Mouse (Mus musculus) CH12.LX (cell line): Measurements from ENCODE around the gene Pygm. TPM values are rescaled to one million over a fixed set of nuclear protein-coding genes. Genes with fewer than 3 reads are reported as not detected.

ENCODE experiments used
- DNase-seq: peaks from one replicate; pipeline ENCODE4 v3.0.0-alpha.2; 2013; ENCODE audit errors: extremely low read depth
- H3K27ac ChIP-seq: 2 replicates; pipeline ENCODE4 v1.5.1; 2012; ENCODE audit warnings: low read depth, mild to moderate bottlenecking, control low read depth, moderate library complexity; ENCODE audit not compliant: insufficient read depth
- H3K27me3 ChIP-seq: replicated peaks from 2 replicates; pipeline ENCODE3; 2012; ENCODE audit warnings: inconsistent platforms
- H3K36me3 ChIP-seq, 2 experiments: replicated peaks in 1 of 2; 2 replicates each; pipeline versions ENCODE3 to v1.6.1; 2012; ENCODE audit warnings: inconsistent platforms in 1 of 2, low read length in 1 of 2, mild to moderate bottlenecking in 1 of 2, mixed read lengths in 1 of 2, moderate library complexity in 1 of 2; ENCODE audit not compliant: control insufficient read depth in 1 of 2, insufficient read depth in 1 of 2
- H3K4me1 ChIP-seq, 2 experiments: 2 replicates each; pipeline ENCODE4 v1.6.1; 2012; ENCODE audit warnings: inconsistent platforms in 1 of 2, moderate library complexity in 1 of 2; ENCODE audit not compliant: insufficient read depth in 2 of 2, control insufficient read depth in 1 of 2
- H3K4me2 ChIP-seq: 2 replicates; pipeline ENCODE4 v1.6.1; 2012; ENCODE audit warnings: low read depth, mild to moderate bottlenecking, control low read depth; ENCODE audit not compliant: poor library complexity, insufficient read depth, severe bottlenecking
- H3K4me3 ChIP-seq, 3 experiments: fragments of 150-350 bp in 1 of 3; sonication (generic) in 1 of 3; replicated peaks in 1 of 3; 2 replicates each; pipeline versions ENCODE3 to v1.5.1; 2011 to 2012; ENCODE audit warnings: low read depth in 2 of 3, low read length in 2 of 3, mild to moderate bottlenecking in 2 of 3, moderate library complexity in 2 of 3, control low read depth in 1 of 3, improper control_type of control experiment in 1 of 3, inconsistent platforms in 1 of 3, mixed read lengths in 1 of 3; ENCODE audit not compliant: poor library complexity in 1 of 3
- H3K79me2 ChIP-seq: replicated peaks from 2 replicates; pipeline ENCODE4 v1.6.1; 2012; ENCODE audit warnings: mild to moderate bottlenecking, moderate library complexity; ENCODE audit not compliant: control insufficient read depth, poor library complexity, insufficient read depth, severe bottlenecking; ENCODE audit errors: extremely low read depth
- H3K9ac ChIP-seq: 2 replicates; pipeline ENCODE4 v1.6.1; 2012; ENCODE audit warnings: low read depth, mild to moderate bottlenecking, control low read depth, moderate library complexity; ENCODE audit not compliant: insufficient read depth
- H3K9me3 ChIP-seq: replicated peaks from 2 replicates; pipeline ENCODE3; 2012; ENCODE audit warnings: low read length, inconsistent platforms, mixed read lengths
- CHD1 ChIP-seq: IDR thresholded peaks from 2 replicates; pipeline ENCODE4 v1.6.1; 2012; ENCODE audit warnings: low read depth, low read length, improper control_type of control experiment, inconsistent platforms
- CTCF ChIP-seq, 2 experiments: IDR thresholded peaks in 1 of 2; conservative IDR thresholded peaks in 1 of 2; 2 replicates each; pipeline ENCODE4 v1.5.1; 2011 to 2012; ENCODE audit warnings: low read depth in 2 of 2, low read length in 2 of 2, improper control_type of control experiment in 1 of 2, inconsistent platforms in 1 of 2, mild to moderate bottlenecking in 1 of 2, moderate library complexity in 1 of 2
- ELF1 ChIP-seq: IDR thresholded peaks from 2 replicates; pipeline ENCODE4 v1.6.1; 2014; ENCODE audit warnings: low read depth, mild to moderate bottlenecking, inconsistent platforms, low read length, improper control_type of control experiment
- EP300 ChIP-seq: IDR thresholded peaks from 2 replicates; pipeline ENCODE4 v1.6.1; 2011; ENCODE audit warnings: low read length, improper control_type of control experiment
- GABPA ChIP-seq: IDR thresholded peaks from 2 replicates; pipeline ENCODE4 v1.6.1; 2012; ENCODE audit warnings: low read depth, low read length, improper control_type of control experiment, inconsistent platforms; ENCODE audit not compliant: insufficient replicate concordance
- IRF4 ChIP-seq: IDR thresholded peaks from 2 replicates; pipeline ENCODE4 v1.6.1; 2014; ENCODE audit warnings: low read depth, mild to moderate bottlenecking, inconsistent platforms, low read length, improper control_type of control experiment
- JUN ChIP-seq: IDR thresholded peaks from 2 replicates; pipeline ENCODE4 v1.6.1; 2011; ENCODE audit warnings: low read depth, mild to moderate bottlenecking, low read length, improper control_type of control experiment, moderate library complexity; ENCODE audit not compliant: insufficient read depth
- KAT2A ChIP-seq: IDR thresholded peaks from 2 replicates; pipeline ENCODE4 v1.6.1; 2012; ENCODE audit warnings: low read length, improper control_type of control experiment, inconsistent platforms; ENCODE audit not compliant: insufficient replicate concordance
- MAFK ChIP-seq: IDR thresholded peaks from 2 replicates; pipeline ENCODE4 v1.6.1; 2011; ENCODE audit warnings: low read length, improper control_type of control experiment; ENCODE audit not compliant: insufficient replicate concordance
- MAZ ChIP-seq: IDR thresholded peaks from 2 replicates; pipeline ENCODE4 v1.6.1; 2012; ENCODE audit warnings: low read depth, mild to moderate bottlenecking, inconsistent platforms, low read length, improper control_type of control experiment, moderate library complexity
- MEF2A ChIP-seq: IDR thresholded peaks from 2 replicates; pipeline ENCODE4 v1.6.1; 2014; ENCODE audit warnings: low read depth, mild to moderate bottlenecking, inconsistent platforms, low read length, improper control_type of control experiment, borderline replicate concordance
- MXI1 ChIP-seq: IDR thresholded peaks from 2 replicates; pipeline ENCODE4 v1.6.1; 2011; ENCODE audit warnings: mild to moderate bottlenecking, low read depth, low read length, improper control_type of control experiment
- MYC ChIP-seq: IDR thresholded peaks from 2 replicates; pipeline ENCODE4 v1.6.1; 2011; ENCODE audit warnings: low read depth, mild to moderate bottlenecking, improper control_type of control experiment, low read length
- NELFE ChIP-seq: IDR thresholded peaks from 2 replicates; pipeline ENCODE4 v1.6.1; 2011; ENCODE audit warnings: low read depth, low read length, improper control_type of control experiment
- PAX5 ChIP-seq: IDR thresholded peaks from 2 replicates; pipeline ENCODE4 v1.6.1; 2012; ENCODE audit warnings: low read length, inconsistent platforms, mixed read lengths
- POLR2A ChIP-seq: IDR thresholded peaks from 2 replicates; pipeline ENCODE4 v1.6.1; 2011; ENCODE audit warnings: low read depth, mild to moderate bottlenecking, improper control_type of control experiment, low read length
- POLR2AphosphoS2 ChIP-seq: IDR thresholded peaks from 2 replicates; pipeline ENCODE4 v1.6.1; 2011; ENCODE audit warnings: low read depth, low read length, improper control_type of control experiment
- RAD21 ChIP-seq: IDR thresholded peaks from 2 replicates; pipeline ENCODE4 v1.6.1; 2011; ENCODE audit warnings: low read depth, mild to moderate bottlenecking, low read length, improper control_type of control experiment, moderate library complexity
- SIN3A ChIP-seq: IDR thresholded peaks from 2 replicates; pipeline ENCODE4 v1.6.1; 2012; ENCODE audit warnings: low read length, improper control_type of control experiment, inconsistent platforms
- UBTF ChIP-seq: IDR thresholded peaks from 2 replicates; pipeline ENCODE4 v1.6.1; 2012; ENCODE audit warnings: low read depth, mild to moderate bottlenecking, inconsistent platforms, low read length, improper control_type of control experiment, moderate library complexity
- USF2 ChIP-seq: conservative IDR thresholded peaks from 2 replicates; pipeline ENCODE4 v1.6.1; 2011; ENCODE audit warnings: low read depth, low read length, improper control_type of control experiment
- ZC3H11A ChIP-seq: IDR thresholded peaks from 2 replicates; pipeline ENCODE4 v1.6.1; 2012; ENCODE audit warnings: low read depth, mild to moderate bottlenecking, inconsistent platforms, low read length, improper control_type of control experiment
- ZKSCAN1 ChIP-seq: IDR thresholded peaks from 2 replicates; pipeline ENCODE4 v1.6.1; 2012; ENCODE audit warnings: low read depth, inconsistent platforms, low read length, improper control_type of control experiment, borderline replicate concordance
- ZNF384 ChIP-seq: IDR thresholded peaks from 2 replicates; pipeline ENCODE4 v1.6.1; 2012; ENCODE audit warnings: low read depth, low read length, improper control_type of control experiment, inconsistent platforms
- dilution Hi-C: fragments of 300-500 bp; cut with MboI; formaldehyde crosslinking; loops from 2 replicates; pipeline ENCODE4 v1.14.3; 2020; ENCODE audit warnings: low sequenced_read_pairs; ENCODE audit not compliant: extremely low pct_unique_long_range_greater_than_20kb, extremely low pct_ligation_motif_present
- in situ Hi-C: fragments of 300-500 bp; cut with MboI; formaldehyde crosslinking; loops from 3 replicates; pipeline ENCODE4 v1.14.3; 2019; ENCODE audit warnings: low sequenced_read_pairs, low pct_ligation_motif_present, low pct_unique_long_range_greater_than_20kb, mixed read lengths
- polyA plus RNA-seq: library from polyadenylated mRNA; unstranded; fragments of >175 nt; gene quantifications from 2 replicates; pipeline ENCODE4 v1.2.1, GENCODE M21; 2012; ENCODE audit warnings: low read depth; ENCODE audit not compliant: insufficient read length
- total RNA-seq, 2 experiments: library from RNA; depleted of rRNA; stranded (reverse); fragments of 300-350 nt in 1 of 2; fragments of >200 nt in 1 of 2; gene quantifications; 2 replicates each; pipeline ENCODE4 v1.2.3; 2012 to 2014

Gene Pygm
- total and polyA plus RNA-seq, 3 experiments, result 0.32 to 2.0 (median 0.47) TPM

DNA sequence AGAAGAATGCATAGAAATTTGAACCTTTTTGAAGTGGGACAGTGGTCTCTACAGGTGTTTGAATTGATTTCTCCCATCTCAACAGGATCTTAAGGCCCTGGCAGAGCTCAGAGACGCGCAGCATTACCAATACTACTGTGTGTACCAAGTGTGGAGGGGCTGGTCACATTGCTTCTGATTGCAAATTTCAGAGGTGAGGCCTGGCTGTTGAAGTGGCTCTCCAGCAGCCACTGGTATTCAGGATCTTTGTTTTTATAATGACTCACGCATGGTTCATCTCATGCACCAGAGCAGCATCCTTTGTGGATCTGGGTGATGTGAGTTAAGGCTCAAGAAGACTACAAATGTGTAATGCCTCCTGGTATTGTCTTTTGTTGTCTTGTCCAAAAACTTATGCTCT lies 11.8 kb upstream of the Pygm start:
- dilution Hi-C loops, result no loop called here
- TF ChIP-seq POLR2A (0 out of 2 replicates have a peak, but pooled peaks have one; percentile 0), RAD21 (no peak), ZKSCAN1 (no peak), SIN3A (no peak), EP300 (no peak), UBTF (no peak)
- TF ChIP-seq, all 38 proteins: peak for 1
- no peak overlapping the region for H3K27ac ChIP-seq
- DNase-seq, result no peak
- no peaks in the 10 kb centered on the region for H3K27me3 ChIP-seq
- H3K9ac ChIP-seq, result no peak overlapping the region
- in situ Hi-C loops, result no loop called here
- H3K79me2 ChIP-seq, result peaks cover 39% of the 10 kb centered on the region
- H3K4me3 ChIP-seq, result no peak overlapping the region
- no peak overlapping the region for H3K4me2 ChIP-seq
- H3K4me1 ChIP-seq, result peaks cover 4 to 71% of the 10 kb centered on the region in 2 experiments; a peak in 3 of 4 replicates
- H3K36me3 ChIP-seq, result peaks cover 89 to 98% of the 10 kb centered on the region in 2 experiments
- H3K9me3 ChIP-seq, result no peaks in the 10 kb centered on the region

DNA sequence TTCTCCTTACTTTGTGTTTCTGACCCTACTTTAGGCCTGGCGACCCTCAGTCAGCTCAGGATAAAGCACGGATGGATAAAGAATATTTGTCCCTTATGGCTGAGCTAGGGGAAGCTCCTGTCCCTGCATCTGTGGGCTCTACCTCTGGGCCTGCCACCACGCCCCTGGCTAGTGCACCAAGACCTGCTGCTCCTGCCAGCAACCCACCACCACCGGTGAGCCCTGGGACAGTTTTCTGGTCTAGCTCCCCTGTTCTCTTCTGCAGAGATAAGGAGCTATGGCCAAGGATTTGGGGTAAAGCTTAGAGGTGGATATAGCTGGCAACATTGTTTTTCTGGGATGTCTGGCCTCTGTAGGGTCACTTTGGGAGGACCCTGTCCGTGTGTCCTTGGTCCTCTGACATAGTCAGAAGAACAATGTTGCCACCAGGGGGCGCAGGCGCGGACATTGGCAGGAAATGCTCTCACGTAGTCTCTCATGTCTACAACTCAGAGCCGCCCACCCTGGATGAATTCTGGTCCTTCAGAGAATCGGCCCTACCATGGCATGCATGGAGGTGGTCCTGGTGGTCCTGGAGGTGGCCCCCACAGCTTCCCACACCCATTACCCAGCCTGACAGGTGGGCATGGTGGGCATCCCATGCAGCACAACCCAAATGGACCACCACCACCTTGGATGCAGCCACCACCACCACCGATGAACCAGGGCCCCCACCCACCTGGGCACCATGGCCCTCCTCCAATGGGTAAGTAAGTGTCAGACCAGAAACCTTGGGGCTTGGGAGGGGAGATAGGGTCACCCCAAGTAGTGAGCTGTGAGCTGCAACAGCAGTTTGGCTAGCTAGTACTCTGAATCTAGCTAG lies 10.4 kb upstream of the Pygm start:
- no peak overlapping the region for H3K4me2 ChIP-seq
- 0 out of 2 replicates have a peak overlapping the region, but pooled peaks have one; percentile 25 for H3K27ac ChIP-seq
- in situ Hi-C loops, result no loop called here
- peak; percentile 70 for DNase-seq
- H3K36me3 ChIP-seq, result peaks cover 90 to 98% of the 10 kb centered on the region in 2 experiments
- H3K27me3 ChIP-seq, result no peaks in the 10 kb centered on the region
- H3K9me3 ChIP-seq, result no peaks in the 10 kb centered on the region
- dilution Hi-C loops, result no loop called here
- peaks cover 4 to 70% of the 10 kb centered on the region in 2 experiments; a peak in 3 of 4 replicates for H3K4me1 ChIP-seq
- H3K4me3 ChIP-seq, result no peak overlapping the region
- peak; percentile 59 to 63; a peak in 3 of 4 replicates for TF ChIP-seq CTCF (conservative IDR thresholded peaks at IDR 0.05 in 1 of 2, IDR thresholded peaks at IDR 0.05 in 1 of 2; ENCODE audit: low read depth in 2 of 2, low read length in 2 of 2)
- TF ChIP-seq MXI1, result no peak
- TF ChIP-seq, all 38 proteins: peak for 1
- no peak overlapping the region for H3K9ac ChIP-seq
- H3K79me2 ChIP-seq, result peaks cover 26% of the 10 kb centered on the region

DNA sequence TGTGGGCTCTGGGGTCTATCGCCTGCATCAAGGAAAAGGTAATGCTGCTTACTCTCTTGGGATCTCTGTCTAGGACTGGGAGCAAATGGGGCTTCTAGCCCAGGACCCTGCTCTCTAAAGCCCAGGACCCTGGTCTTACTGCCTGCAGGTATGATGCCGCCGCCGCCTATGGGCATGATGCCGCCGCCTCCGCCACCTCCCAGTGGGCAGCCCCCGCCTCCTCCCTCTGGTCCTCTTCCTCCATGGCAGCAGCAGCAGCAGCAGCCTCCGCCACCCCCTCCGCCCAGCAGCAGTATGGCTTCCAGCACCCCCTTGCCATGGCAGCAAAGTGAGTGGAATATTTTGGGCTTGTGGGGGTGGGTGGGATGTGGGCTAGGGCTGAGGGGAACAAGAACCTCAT lies 9.6 kb upstream of the Pygm start:
- Histone ChIP-seq H3K9ac (no peak overlapping the region), H3K9me3 (no peaks in the 10 kb centered on the region), H3K4me2 (no peak overlapping the region), H3K27me3 (no peaks in the 10 kb centered on the region), H3K27ac (no peak overlapping the region), H3K36me3 (peaks cover 90 to 98% of the 10 kb centered on the region in 2 experiments), H3K79me2 (peaks cover 19% of the 10 kb centered on the region), H3K4me3 (no peak overlapping the region), H3K4me1 (peaks cover 4 to 63% of the 10 kb centered on the region in 2 experiments; a peak in 3 of 4 replicates)
- no peak for TF ChIP-seq IRF4
- TF ChIP-seq GABPA, result no peak
- TF ChIP-seq MEF2A, result no peak
- TF ChIP-seq PAX5, result no peak
- no peak for TF ChIP-seq KAT2A
- no peak for TF ChIP-seq ZKSCAN1
- no peak for TF ChIP-seq USF2
- TF ChIP-seq MAZ, result no peak
- no peak for TF ChIP-seq CHD1
- no peak for TF ChIP-seq MYC
- no peak for TF ChIP-seq ELF1
- TF ChIP-seq JUN, result no peak
- TF ChIP-seq ZC3H11A, result no peak
- TF ChIP-seq POLR2AphosphoS2, result no peak
- no peak for TF ChIP-seq SIN3A
- no peak for TF ChIP-seq ZNF384
- no peak for TF ChIP-seq MAFK
- TF ChIP-seq NELFE, result no peak
- dilution Hi-C loops (no loop called here), in situ Hi-C loops (no loop called here)
- DNase-seq, result no peak
